23 mouse cellular contexts compared by ENCODE assay signal in the genomic region with DNA sequence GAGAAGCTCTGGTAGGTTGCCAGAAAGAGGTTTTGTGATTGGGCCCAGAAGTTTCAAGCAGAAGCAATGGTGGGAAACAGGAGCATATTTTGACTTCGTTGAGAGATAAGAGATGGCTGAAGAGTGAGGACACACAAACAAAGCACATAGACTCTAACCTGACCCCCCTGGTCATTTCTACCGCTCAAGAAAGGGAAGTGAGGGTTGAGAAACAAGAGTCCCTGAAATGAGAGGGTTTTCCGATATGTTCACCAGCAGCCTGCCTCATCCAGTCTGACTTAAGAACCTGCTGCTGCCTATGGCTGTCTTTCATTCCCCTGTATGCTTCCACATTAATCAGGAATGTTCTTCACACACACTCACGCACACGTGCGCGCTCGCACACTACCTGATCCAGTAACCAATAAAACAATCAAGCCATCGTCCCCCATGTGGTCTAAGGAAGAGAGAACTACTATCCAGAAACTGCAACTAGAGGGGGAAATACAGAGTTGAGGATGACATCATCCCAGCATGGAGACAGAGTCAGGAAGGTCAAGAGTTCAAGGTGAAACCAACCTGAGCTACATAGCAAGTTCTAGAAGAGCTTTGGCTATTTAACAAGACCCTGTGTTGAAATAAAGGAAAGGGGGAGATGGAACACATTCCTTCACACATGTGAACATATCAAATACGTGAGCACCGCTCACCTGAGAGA.
DNase-seq lines count a peak whose midpoint lies in the region; ATAC-seq and TF ChIP-seq lines count a peak whose summit lies in the region.
"Had no signal": no experiment of that assay in that cellular context is flagged by ENCODE, and none has a peak within 500 bp of the region (broad histone marks: within the 10 kb centered on the region; RNA-seq: fewer than 3 reads in every experiment).

No protein-coding gene starts in this region.

- DNase-seq in gastrocnemius, adult 2 months: no peak
- DNase-seq in gastrocnemius, postnatal 4 days (ENCODE audit: low spot score in 2 of 2): no peak
- peak; percentile 24 for DNase-seq in MEL (ENCODE audit: low read depth, low spot score)
- no peak for DNase-seq in urinary bladder, postnatal 14 days (ENCODE audit: low spot score)
- DNase-seq in urinary bladder, postnatal 25 days (ENCODE audit: low spot score): no peak
- no peak for DNase-seq in left cerebral cortex, postnatal 36 days (ENCODE audit: low spot score in 2 of 2)
- DNase-seq: adrenal gland, postnatal 36 days; cerebellum, adult 18-20 months; cerebellum, adult 9-10 months; cerebellum, postnatal 14 days; gastrocnemius, postnatal 10 days; gastrocnemius, postnatal 36 days; heart, adult 2 months had no signal

- no peak for TF ChIP-seq POLR2A in MEL (IDR thresholded peaks at IDR 0.05; ENCODE audit: control insufficient read depth in 1 of 2, insufficient read depth in 1 of 2, low read depth in 1 of 2, low read length in 2 of 2, poor library complexity in 1 of 2)

- no peak for TF ChIP-seq RAD21 in MEL (IDR thresholded peaks at IDR 0.05; ENCODE audit: low read depth, low read length)

- H3K27ac ChIP-seq in gastrocnemius, adult 2 months: peak overlapping the region; percentile 20
- no peak overlapping the region for H3K27ac ChIP-seq in MEL (ENCODE audit: control insufficient read depth, low read depth, low read length)
- H3K27ac ChIP-seq: forebrain, embryonic 12.5 days; forebrain, embryonic 15.5 days; heart, adult 2 months; heart, embryonic 10.5 days; hindbrain, embryonic 12.5 days; hindbrain, embryonic 15.5 days had no signal

- peaks cover 0 to 3% of the 10 kb centered on the region in 2 experiments; a peak in 1 of 4 replicates for H3K36me3 ChIP-seq in MEL (ENCODE audit: control insufficient read depth in 1 of 2, insufficient read depth in 2 of 2, low read length in 2 of 2)
- H3K36me3 ChIP-seq: embryonic facial prominence, embryonic 13.5 days; forebrain, embryonic 12.5 days; forebrain, embryonic 15.5 days; heart, embryonic 10.5 days; heart, embryonic 13.5 days; hindbrain, embryonic 12.5 days; hindbrain, embryonic 15.5 days had no signal

- intact Hi-C loops in gastrocnemius, adult 2 months (cut with DNase I): no loop called here
- intact Hi-C loops in left cerebral cortex, postnatal 36 days (cut with DNase I): no loop called here

- peak; percentile 78 for ATAC-seq in granulocyte monocyte progenitor cell, adult 5-6 weeks (replicated peaks; ENCODE audit: poor library complexity, severe bottlenecking)
- peak; percentile 63 for ATAC-seq in megakaryocyte progenitor cell, adult 5-6 weeks (replicated peaks; ENCODE audit: poor library complexity)
- ATAC-seq: forebrain, embryonic 15.5 days had no signal

- no peaks in the 10 kb centered on the region for H3K79me2 ChIP-seq in MEL (ENCODE audit: control insufficient read depth, insufficient read depth, low read length, poor library complexity)

- TF ChIP-seq CTCF in gastrocnemius, adult 2 months (IDR thresholded peaks at IDR 0.05): no peak
- TF ChIP-seq CTCF in MEL (IDR thresholded peaks at IDR 0.05 in 2 of 3, conservative IDR thresholded peaks at IDR 0.05 in 1 of 3; ENCODE audit: control insufficient read depth in 1 of 3, insufficient read depth in 1 of 3, low read depth in 2 of 3, low read length in 3 of 3, poor library complexity in 1 of 3, severe bottlenecking in 1 of 3): no peak

- no peak overlapping the region for H3K4me3 ChIP-seq in gastrocnemius, adult 2 months
- H3K4me3 ChIP-seq in MEL (ENCODE audit: control insufficient read depth in 1 of 2, insufficient read depth in 1 of 2, low read depth in 2 of 2, low read length in 2 of 2): no peak overlapping the region
- H3K4me3 ChIP-seq: embryonic facial prominence, embryonic 13.5 days; erythroblast, embryonic 14.5 days; forebrain, embryonic 12.5 days; forebrain, embryonic 15.5 days; heart, adult 2 months; heart, embryonic 10.5 days; heart, embryonic 13.5 days; hindbrain, embryonic 12.5 days; hindbrain, embryonic 15.5 days had no signal

- H3K4me1 ChIP-seq in MEL (ENCODE audit: control insufficient read depth in 1 of 2, insufficient read depth in 2 of 2, low read length in 2 of 2): peaks cover 4 to 8% of the 10 kb centered on the region in 2 experiments; a peak in 3 of 4 replicates

- H3K27me3 ChIP-seq in MEL (ENCODE audit: control insufficient read depth in 1 of 2, insufficient read depth in 2 of 2, low read length in 2 of 2): no peaks in the 10 kb centered on the region
- H3K27me3 ChIP-seq: embryonic facial prominence, embryonic 13.5 days; forebrain, embryonic 15.5 days; heart, embryonic 13.5 days; hindbrain, embryonic 15.5 days had no signal

- H3K9me3 ChIP-seq in MEL (replicated peaks; ENCODE audit: insufficient read depth, low read length): no peaks in the 10 kb centered on the region
- H3K9me3 ChIP-seq: embryonic facial prominence, embryonic 13.5 days; forebrain, embryonic 12.5 days; forebrain, embryonic 15.5 days; heart, embryonic 10.5 days; heart, embryonic 13.5 days; hindbrain, embryonic 12.5 days; hindbrain, embryonic 15.5 days had no signal

- H3K9ac ChIP-seq in MEL (ENCODE audit: control insufficient read depth, low read depth, low read length, poor library complexity, severe bottlenecking): no peak overlapping the region
- H3K9ac ChIP-seq: embryonic facial prominence, embryonic 13.5 days; forebrain, embryonic 12.5 days; forebrain, embryonic 15.5 days; heart, embryonic 13.5 days; hindbrain, embryonic 12.5 days; hindbrain, embryonic 15.5 days had no signal

- no peak for TF ChIP-seq EP300 in MEL (IDR thresholded peaks at IDR 0.05; ENCODE audit: low read depth in 1 of 2, low read length in 2 of 2)

TF ChIP-seq in MEL, 35 proteins besides CTCF, POLR2A, EP300 and RAD21:
- TF ChIP-seq CHD2 (IDR thresholded peaks at IDR 0.05; ENCODE audit: low read length) (no peak), ZKSCAN1 (IDR thresholded peaks at IDR 0.05; ENCODE audit: low read depth, low read length) (no peak), POLR2AphosphoS5 (IDR thresholded peaks at IDR 0.05; ENCODE audit: borderline replicate concordance, low read depth, low read length) (no peak), MAFK (IDR thresholded peaks at IDR 0.05; ENCODE audit: borderline replicate concordance, low read depth, low read length) (no peak), E2F4 (IDR thresholded peaks at IDR 0.05; ENCODE audit: borderline replicate concordance, low read depth, low read length) (no peak), MEF2A (IDR thresholded peaks at IDR 0.05; ENCODE audit: extremely low read depth, insufficient replicate concordance, low read depth, low read length, poor library complexity, severe bottlenecking) (no peak), TAL1 (IDR thresholded peaks at IDR 0.05; ENCODE audit: low read length) (no peak), MYB (IDR thresholded peaks at IDR 0.05; ENCODE audit: low read depth, low read length) (no peak), GABPA (IDR thresholded peaks at IDR 0.05; ENCODE audit: low read depth, low read length) (no peak), MYC (IDR thresholded peaks at IDR 0.05; ENCODE audit: low read depth, low read length) (no peak), MAX (IDR thresholded peaks at IDR 0.05; ENCODE audit: low read length) (no peak), ELF1 (IDR thresholded peaks at IDR 0.05; ENCODE audit: low read depth, low read length) (no peak)
